Mouse (Mus musculus): ENCODE results near the gene Ppp1r14b. TPM values are rescaled to one million over a fixed set of nuclear protein-coding genes. Genes with fewer than 3 reads are reported as not detected.

Gene Ppp1r14b
- polyA plus RNA-seq (2016; fragmentation: Nextera tagmentation; extraction: Ambion mirVana) = 245 and 288 TPM in 2 replicates

GRCm38 (mm10) chr19:6974211-6975205 lies at the start of gene Ppp1r14b:
Gene Ppp1r14b (plus strand): TSS chr19:6974968.
- Histone ChIP-seq H3K4me2 (peak within 1 kb of the TSS; percentile 95), H3K4me1 (replicated peaks) (peaks cover 68% of the 10 kb centered on the region), H3K9ac (replicated peaks) (peak within 1 kb of the TSS; percentile 85), H3K27ac (peak within 1 kb of the TSS; percentile 86), H3K9me3 (no peaks in the 10 kb centered on the region), H3K4me3 (replicated peaks) (peak within 1 kb of the TSS; percentile 71), H3K36me3 (peaks cover 23% of the 10 kb centered on the region), H3K27me3 (peaks cover 10% of the 10 kb centered on the region)
- WGBS = under 1% methylated on average over 65 of the region's 84 CpGs
- ATAC-seq (ENCODE audit: insufficient number of reproducible peaks, insufficient read depth, low FRiP score, low TSS enrichment, low read depth) = peak; percentile 40

GRCm38 (mm10) chr19:6925307-6925573 lies 49.5 kb upstream of the Ppp1r14b start, which contains the start of gene Catsperz:
Gene Catsperz (minus strand): TSS chr19:6925380.
- no peak for ATAC-seq (ENCODE audit: insufficient number of reproducible peaks, insufficient read depth, low FRiP score, low TSS enrichment, low read depth)

GRCm38 (mm10) chr19:6925611-6926329 lies 49.0 kb upstream of the Ppp1r14b start:
- Histone ChIP-seq H3K36me3 (no peaks in the 10 kb centered on the region), H3K27ac (no peak overlapping the region), H3K4me1 (replicated peaks) (peaks cover 23% of the 10 kb centered on the region), H3K9me3 (peaks cover 6% of the 10 kb centered on the region; the same call in 1 of the 2 replicates), H3K27me3 (peaks cover 85% of the 10 kb centered on the region), H3K4me2 (peak overlapping the region; percentile 33), H3K4me3 (replicated peaks) (peak overlapping the region; percentile 22), H3K9ac (replicated peaks) (no peak overlapping the region)
- no peak for ATAC-seq (ENCODE audit: insufficient number of reproducible peaks, insufficient read depth, low FRiP score, low TSS enrichment, low read depth)
- WGBS = 8% methylated on average over 39 of the region's 40 CpGs

More at GRCm38 (mm10) chr19:6925307-6925573, 49.5 kb upstream of the Ppp1r14b start, which contains the start of gene Catsperz:
- Histone ChIP-seq H3K9ac (replicated peaks) (no peak within 1 kb of the TSS), H3K27ac (no peak within 1 kb of the TSS), H3K4me3 (replicated peaks) (peak within 1 kb of the TSS; percentile 22), H3K4me1 (replicated peaks) (peaks cover 29% of the 10 kb centered on the region), H3K36me3 (no peaks in the 10 kb centered on the region), H3K27me3 (peaks cover 80% of the 10 kb centered on the region), H3K4me2 (peak within 1 kb of the TSS; percentile 33), H3K9me3 (peaks cover 6% of the 10 kb centered on the region; the same call in 1 of the 2 replicates)
- 3% methylated on average over 9 of the region's 9 CpGs for WGBS

- Histone ChIP-seq H3K4me3 (replicated peaks) (peak overlapping the region; percentile 29), H3K36me3 (no peaks in the 10 kb centered on the region), H3K4me2 (peak overlapping the region; percentile 53), H3K9ac (replicated peaks) (no peak overlapping the region), H3K27ac (no peak overlapping the region), H3K9me3 (peaks cover 6% of the 10 kb centered on the region; the same call in 1 of the 2 replicates), H3K4me1 (replicated peaks) (peaks cover 20% of the 10 kb centered on the region), H3K27me3 (peaks cover 95% of the 10 kb centered on the region)
- 10% methylated on average over 26 of the region's 26 CpGs for WGBS
- ATAC-seq (ENCODE audit: insufficient number of reproducible peaks, insufficient read depth, low FRiP score, low TSS enrichment, low read depth) = no peak
Measured at GRCm38 (mm10) chr19:6926559-6927255, 48.1 kb upstream of the Ppp1r14b start.

GRCm38 (mm10) chr19:6928080-6928479 lies 46.7 kb upstream of the Ppp1r14b start:
- peaks cover 99% of the 10 kb centered on the region for H3K27me3 ChIP-seq
- no peak overlapping the region for H3K4me2 ChIP-seq

GRCm38 (mm10) chr19:6931002-6931401 lies 43.8 kb upstream of the Ppp1r14b start:
- WGBS = 6% methylated on average over 2 of the region's 2 CpGs
- no peak overlapping the region for H3K4me3 ChIP-seq (replicated peaks)

More at GRCm38 (mm10) chr19:6928080-6928479, 46.7 kb upstream of the Ppp1r14b start:
- WGBS = 10% methylated on average over 9 of the region's 9 CpGs
- H3K9ac ChIP-seq (replicated peaks) = no peak overlapping the region; the same call in 1 of the 2 replicates
- no peak overlapping the region for H3K4me3 ChIP-seq (replicated peaks)
- H3K27ac ChIP-seq = no peak overlapping the region
- H3K36me3 ChIP-seq = no peaks in the 10 kb centered on the region
- no peak for ATAC-seq (ENCODE audit: insufficient number of reproducible peaks, insufficient read depth, low FRiP score, low TSS enrichment, low read depth)
- H3K9me3 ChIP-seq = peaks cover 6% of the 10 kb centered on the region; the same call in 1 of the 2 replicates
- peaks cover 15% of the 10 kb centered on the region for H3K4me1 ChIP-seq (replicated peaks)

GRCm38 (mm10) chr19:6932018-6932417 lies 42.8 kb upstream of the Ppp1r14b start:
- H3K4me3 ChIP-seq (replicated peaks) = no peak overlapping the region
- 50% methylated on average over 1 of the region's 1 CpGs for WGBS
- no peak overlapping the region for H3K27ac ChIP-seq
- H3K27me3 ChIP-seq = peaks cover 93% of the 10 kb centered on the region
- H3K36me3 ChIP-seq = no peaks in the 10 kb centered on the region
- no peak overlapping the region for H3K4me2 ChIP-seq
- H3K4me1 ChIP-seq (replicated peaks) = peaks cover 15% of the 10 kb centered on the region
- H3K9ac ChIP-seq (replicated peaks) = no peak overlapping the region
- ATAC-seq (ENCODE audit: insufficient number of reproducible peaks, insufficient read depth, low FRiP score, low TSS enrichment, low read depth) = no peak
- H3K9me3 ChIP-seq = no peaks in the 10 kb centered on the region

More at GRCm38 (mm10) chr19:6931002-6931401, 43.8 kb upstream of the Ppp1r14b start:
- Histone ChIP-seq H3K4me2 (no peak overlapping the region), H3K27me3 (peaks cover 98% of the 10 kb centered on the region), H3K4me1 (replicated peaks) (peaks cover 19% of the 10 kb centered on the region), H3K36me3 (no peaks in the 10 kb centered on the region), H3K9me3 (peaks cover 3% of the 10 kb centered on the region; the same call in 1 of the 2 replicates), H3K27ac (no peak overlapping the region), H3K9ac (replicated peaks) (no peak overlapping the region)
- no peak for ATAC-seq (ENCODE audit: insufficient number of reproducible peaks, insufficient read depth, low FRiP score, low TSS enrichment, low read depth)

GRCm38 (mm10) chr19:6933102-6933435 lies 41.7 kb upstream of the Ppp1r14b start:
- peaks cover 11% of the 10 kb centered on the region for H3K4me1 ChIP-seq (replicated peaks)
- H3K36me3 ChIP-seq = no peaks in the 10 kb centered on the region
- H3K27me3 ChIP-seq = peaks cover 89% of the 10 kb centered on the region
- H3K4me2 ChIP-seq = peak overlapping the region; percentile 65; the same call in 1 of the 2 replicates
- WGBS = 23% methylated on average over 4 of the region's 4 CpGs
- ATAC-seq (ENCODE audit: insufficient number of reproducible peaks, insufficient read depth, low FRiP score, low TSS enrichment, low read depth) = no peak
- no peak overlapping the region for H3K4me3 ChIP-seq (replicated peaks)
- no peak overlapping the region for H3K27ac ChIP-seq
- H3K9ac ChIP-seq (replicated peaks) = no peak overlapping the region
- no peaks in the 10 kb centered on the region for H3K9me3 ChIP-seq

GRCm38 (mm10) chr19:6933436-6934194 lies 41.2 kb upstream of the Ppp1r14b start:
- H3K36me3 ChIP-seq = no peaks in the 10 kb centered on the region
- peak overlapping the region; percentile 38 for H3K4me3 ChIP-seq (replicated peaks)
- H3K9me3 ChIP-seq = no peaks in the 10 kb centered on the region
- H3K9ac ChIP-seq (replicated peaks) = peak overlapping the region; percentile 60
- peak; percentile 9; the same call in 1 of the 2 replicates for ATAC-seq (ENCODE audit: insufficient number of reproducible peaks, insufficient read depth, low FRiP score, low TSS enrichment, low read depth)
- H3K27me3 ChIP-seq = peaks cover 85% of the 10 kb centered on the region
- H3K4me2 ChIP-seq = peak overlapping the region; percentile 65
- no peak overlapping the region for H3K27ac ChIP-seq
- 3% methylated on average over 58 of the region's 58 CpGs for WGBS
- peaks cover 11% of the 10 kb centered on the region for H3K4me1 ChIP-seq (replicated peaks)
